Mouse (Mus musculus) liver (tissue): ENCODE results near the gene Gm20929.
"Not testable (repeated sequence)": the region's sequence is repeated elsewhere in the genome, so short reads cannot be mapped to it uniquely, and the experiment has no call there.

Experiments used
- DNase-seq: peaks from one replicate; pipeline ENCODE4 v3.0.0-alpha.2; 2020; ENCODE audit warnings: mixed read lengths

Gm20929 gene

GRCm38 (mm10) chrY:53843649-53844048, at the start of gene Gm20929:
Gene Gm20929, plus strand, starts transcription at chrY:53843949.
- DNase-seq = not testable (repeated sequence)
